Mouse (Mus musculus) embryonic facial prominence, embryonic 10.5 days (tissue): ENCODE measurements around the gene Mylk4. TPM values are rescaled to one million over a fixed set of nuclear protein-coding genes. Genes with fewer than 3 reads are reported as not detected.

Source experiments
- DNase-seq: peaks from one replicate; pipeline ENCODE4 v3.0.0-alpha.2; 2017; ENCODE audit warnings: low spot score
- H3K27ac ChIP-seq: fragments of 300-500 bp; sonication (generic); replicated peaks from 2 replicates; pipeline ENCODE4 v1.5.1; 2016; ENCODE audit warnings: mild to moderate bottlenecking
- H3K27me3 ChIP-seq: fragments of 300-500 bp; sonication (generic); replicated peaks from 2 replicates; pipeline ENCODE4 v1.6.1; 2016; ENCODE audit warnings: low read depth, mild to moderate bottlenecking; ENCODE audit not compliant: poor library complexity, severe bottlenecking
- H3K36me3 ChIP-seq: fragments of 300-500 bp; sonication (generic); replicated peaks from 2 replicates; pipeline ENCODE4 v1.6.1; 2016; ENCODE audit warnings: mild to moderate bottlenecking, moderate library complexity
- H3K4me1 ChIP-seq: fragments of 300-500 bp; sonication (generic); 2 replicates; pipeline ENCODE4 v1.6.1; 2016
- H3K4me3 ChIP-seq: fragments of 300-500 bp; sonication (generic); 2 replicates; pipeline ENCODE4 v1.5.1; 2016; ENCODE audit warnings: mild to moderate bottlenecking, moderate library complexity
- H3K9me3 ChIP-seq: fragments of 300-500 bp; sonication (generic); 2 replicates; pipeline ENCODE4 v1.6.1; 2016; ENCODE audit warnings: mild to moderate bottlenecking
- WGBS: fragments of 180-500 bp; shearing (Covaris S2); methylation state at CpG from one replicate; pipeline ENCODE4 v1.1.7; 2016; 5-methylcytosine and 5-hydroxymethylcytosine counted together
- polyA plus RNA-seq: library from polyadenylated mRNA; unstranded; fragments of >200 nt; fragmentation: Nextera tagmentation; extraction: Ambion mirVana; gene quantifications from 2 replicates; pipeline ENCODE4 v1.2.1, GENCODE M21; 2016

The Mylk4 gene
- 0.02 TPM in 1 of 2 replicates, not detected in the other for polyA plus RNA-seq

DNA sequence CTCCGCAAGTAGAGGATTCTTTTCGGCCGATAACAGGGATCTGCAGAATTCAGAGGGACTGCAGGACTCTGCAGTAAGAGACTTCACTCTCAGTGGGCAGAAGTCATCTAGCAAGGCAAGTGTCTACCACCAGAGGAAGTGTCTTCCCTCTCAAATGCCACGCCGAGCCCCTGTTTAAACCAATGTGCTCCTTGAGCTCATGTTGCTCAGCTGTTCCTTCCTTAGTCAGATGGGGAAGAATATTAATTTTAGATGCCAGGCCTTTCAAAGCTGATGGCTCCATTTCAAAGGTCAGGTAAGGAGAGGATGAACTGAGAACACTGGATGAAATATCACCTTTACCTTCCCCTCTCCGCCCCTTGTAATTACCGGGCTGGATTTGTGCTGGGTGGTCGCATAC lies at the start of gene Mylk4:
Mylk4 (minus strand) TSS at position 139 of the 400 bp plus-strand sequence.
- DNase-seq = no peak
- WGBS = 82% methylated on average over 8 of the region's 8 CpGs
- no peaks in the 10 kb centered on the region for H3K9me3 ChIP-seq
- H3K4me3 ChIP-seq = no peak within 1 kb of the TSS
- no peak within 1 kb of the TSS for H3K27ac ChIP-seq
- H3K27me3 ChIP-seq = no peaks in the 10 kb centered on the region
- H3K36me3 ChIP-seq = no peaks in the 10 kb centered on the region
- H3K4me1 ChIP-seq = no peaks in the 10 kb centered on the region

DNA sequence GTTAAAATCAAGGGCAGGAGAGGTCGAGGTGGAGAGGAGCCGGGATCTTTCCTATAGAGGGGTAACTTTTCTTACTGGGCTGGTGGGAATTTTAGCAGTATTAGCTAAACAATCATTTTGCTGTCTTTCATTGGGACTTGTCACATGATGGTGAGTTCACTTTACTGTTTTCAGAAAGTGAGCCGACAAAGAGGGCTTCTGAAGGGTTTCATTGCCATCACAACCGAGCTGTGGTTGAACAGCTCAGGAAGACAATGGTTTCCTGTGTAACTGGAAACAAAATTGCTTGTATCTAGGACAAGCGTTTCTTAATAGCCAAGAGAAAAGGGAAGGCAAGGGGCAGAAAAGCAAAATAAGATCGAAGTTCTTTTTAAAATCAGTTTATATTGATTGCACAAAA lies 49.5 kb upstream of the Mylk4 start:
- Histone ChIP-seq H3K4me3 (no peak overlapping the region), H3K4me1 (no peaks in the 10 kb centered on the region), H3K27me3 (no peaks in the 10 kb centered on the region), H3K9me3 (no peaks in the 10 kb centered on the region), H3K27ac (no peak overlapping the region), H3K36me3 (no peaks in the 10 kb centered on the region)
- WGBS = 57% methylated on average over 6 of the region's 6 CpGs
- no peak for DNase-seq

DNA sequence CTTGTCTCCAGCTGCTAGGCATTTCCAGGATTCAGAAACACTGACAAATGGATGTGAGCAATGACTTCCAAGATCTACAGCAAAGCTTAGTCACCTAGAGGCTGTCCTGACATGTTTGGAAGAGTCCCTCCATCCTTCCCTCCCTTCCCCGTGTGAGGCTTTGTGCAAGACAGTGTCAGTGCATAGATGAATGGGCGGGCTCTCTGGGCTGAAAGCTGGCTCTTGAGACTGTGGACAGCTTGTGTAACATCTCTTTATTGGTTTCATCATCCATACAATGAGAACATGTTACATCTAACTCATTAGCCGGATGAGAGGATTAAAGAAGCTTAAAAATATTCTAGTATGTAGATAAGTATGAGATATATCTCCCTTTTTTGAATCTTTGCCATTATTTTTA lies 49.0 kb upstream of the Mylk4 start:
- Histone ChIP-seq H3K27me3 (no peaks in the 10 kb centered on the region), H3K4me1 (no peaks in the 10 kb centered on the region), H3K9me3 (no peaks in the 10 kb centered on the region), H3K36me3 (no peaks in the 10 kb centered on the region), H3K27ac (no peak overlapping the region), H3K4me3 (no peak overlapping the region)
- DNase-seq = no peak
- WGBS = 75% methylated on average over 3 of the region's 3 CpGs

DNA sequence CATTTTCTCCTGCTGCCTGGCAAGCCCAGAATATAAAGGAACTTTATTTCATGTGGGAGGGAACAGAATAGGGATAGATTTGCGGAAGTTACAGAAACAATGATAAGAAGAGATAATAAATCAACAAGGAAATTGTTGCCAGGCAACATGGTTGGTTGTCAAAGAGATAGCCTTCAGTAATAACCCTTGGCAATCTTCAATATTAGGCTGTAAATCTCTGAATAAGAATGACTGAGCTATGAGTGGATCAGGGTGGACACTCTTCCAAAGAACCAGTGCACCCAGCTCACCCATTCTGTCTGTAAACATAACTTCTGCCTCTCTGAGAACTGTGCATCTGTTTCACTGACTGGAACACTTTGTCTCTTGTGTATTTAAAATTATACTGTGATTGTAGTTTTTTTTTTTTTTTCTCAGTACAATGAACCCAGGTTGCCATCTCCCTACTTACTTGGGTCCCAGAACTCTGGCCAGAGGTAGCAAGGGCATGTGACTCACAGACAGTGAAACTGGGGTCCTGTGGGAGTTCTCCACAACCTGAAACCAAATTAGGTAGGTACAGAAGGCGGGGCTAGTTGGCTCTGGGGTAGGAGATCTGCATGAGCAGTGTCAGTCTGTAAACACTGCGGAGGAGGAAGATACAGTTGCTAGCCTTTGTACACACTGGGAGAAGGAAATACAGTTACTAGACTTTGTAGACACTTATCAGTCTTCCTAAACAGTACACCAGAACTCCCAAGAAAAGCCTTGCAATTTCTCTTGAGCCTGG lies 47.9 kb upstream of the Mylk4 start:
- H3K4me3 ChIP-seq = no peak overlapping the region
- DNase-seq = no peak
- no peaks in the 10 kb centered on the region for H3K36me3 ChIP-seq
- 89% methylated on average over 3 of the region's 3 CpGs for WGBS
- H3K27me3 ChIP-seq = no peaks in the 10 kb centered on the region
- no peaks in the 10 kb centered on the region for H3K4me1 ChIP-seq
- no peak overlapping the region for H3K27ac ChIP-seq
- H3K9me3 ChIP-seq = no peaks in the 10 kb centered on the region

DNA sequence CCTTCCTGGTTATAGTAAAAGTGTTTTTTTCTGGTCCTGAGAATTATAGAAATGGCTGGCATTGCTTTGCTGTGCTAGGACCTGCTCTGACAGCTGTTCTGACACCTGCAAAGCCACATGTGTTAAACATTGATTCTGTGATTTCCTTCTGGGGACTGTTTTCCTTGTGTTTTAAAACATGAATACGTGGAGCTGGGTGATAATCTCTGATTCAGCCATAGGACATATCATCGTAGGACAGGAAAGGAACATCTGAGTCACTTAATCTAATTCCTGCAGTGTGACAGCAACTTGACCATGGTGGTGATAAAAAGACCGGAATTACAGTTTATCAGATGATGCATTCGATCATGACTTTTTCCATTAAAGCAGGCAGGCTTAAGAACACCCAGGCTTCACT lies 45.1 kb upstream of the Mylk4 start:
- DNase-seq = no peak
- Histone ChIP-seq H3K27ac (no peak overlapping the region), H3K4me3 (no peak overlapping the region), H3K9me3 (no peaks in the 10 kb centered on the region), H3K36me3 (no peaks in the 10 kb centered on the region), H3K27me3 (no peaks in the 10 kb centered on the region), H3K4me1 (no peaks in the 10 kb centered on the region)
- WGBS = 90% methylated on average over 4 of the region's 4 CpGs

DNA sequence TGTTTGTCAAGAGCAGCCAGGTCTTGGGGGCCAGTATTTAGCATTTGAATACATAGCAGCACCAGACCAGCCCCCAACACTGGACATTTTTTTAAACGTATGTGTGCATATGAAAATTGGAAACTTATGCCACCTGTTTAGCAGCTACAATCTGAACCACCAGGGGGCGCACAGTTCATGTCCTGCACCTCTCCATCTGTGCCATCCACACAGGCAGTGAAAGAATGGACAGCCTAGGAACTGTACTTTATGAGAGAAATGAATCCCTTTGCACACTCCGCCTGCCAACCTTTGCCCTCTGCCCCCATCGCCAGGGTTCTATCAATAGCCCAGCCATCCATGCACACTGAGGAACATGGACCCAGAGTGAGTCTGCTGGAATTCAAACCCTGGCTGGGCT lies 44.2 kb upstream of the Mylk4 start:
- no peaks in the 10 kb centered on the region for H3K4me1 ChIP-seq
- H3K9me3 ChIP-seq = no peaks in the 10 kb centered on the region
- H3K27ac ChIP-seq = no peak overlapping the region
- no peak overlapping the region for H3K4me3 ChIP-seq
- DNase-seq = peak; percentile 61
- peaks cover 4% of the 10 kb centered on the region; the same call in 1 of the 2 replicates for H3K36me3 ChIP-seq
- WGBS = 60% methylated on average over 4 of the region's 4 CpGs
- no peaks in the 10 kb centered on the region for H3K27me3 ChIP-seq

DNA sequence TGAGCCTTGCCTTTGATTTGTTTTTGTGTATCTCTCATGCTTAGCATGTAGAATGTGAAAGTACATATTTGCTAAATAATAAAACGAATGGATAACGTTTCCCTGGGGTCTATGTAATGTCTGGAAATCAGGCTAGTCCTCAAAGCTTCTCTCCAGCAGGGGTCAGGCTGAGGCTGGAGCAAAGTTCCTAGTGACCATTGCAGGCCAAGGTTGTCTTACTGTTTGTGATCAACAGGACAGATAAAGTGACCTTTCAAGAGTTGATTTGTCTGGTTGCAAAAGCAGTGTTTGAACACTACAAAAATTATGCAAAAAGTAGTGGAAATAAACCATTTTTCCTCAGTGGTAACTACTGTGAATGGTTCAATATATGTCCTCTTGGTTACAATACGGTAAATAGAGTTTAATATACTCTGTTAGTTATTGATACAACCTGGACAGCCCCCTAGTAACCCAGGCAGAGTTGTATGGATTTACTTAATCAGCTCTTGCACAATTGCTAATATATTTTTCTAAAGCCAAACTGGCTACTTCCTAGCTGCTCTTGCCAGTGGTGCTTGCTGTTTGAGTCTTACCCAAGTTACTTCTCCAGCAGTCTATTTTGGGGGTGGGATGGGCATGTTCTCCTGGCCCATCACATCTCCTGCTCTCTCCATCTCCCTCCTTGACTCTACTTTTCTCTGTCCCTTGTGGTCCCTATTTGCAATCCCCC lies 43.5 kb upstream of the Mylk4 start:
- Histone ChIP-seq H3K4me1 (no peaks in the 10 kb centered on the region), H3K27ac (no peak overlapping the region), H3K9me3 (no peaks in the 10 kb centered on the region), H3K36me3 (peaks cover 9% of the 10 kb centered on the region; the same call in 1 of the 2 replicates), H3K27me3 (no peaks in the 10 kb centered on the region), H3K4me3 (no peak overlapping the region)
- WGBS = 79% methylated on average over 3 of the region's 3 CpGs
- no peak for DNase-seq

DNA sequence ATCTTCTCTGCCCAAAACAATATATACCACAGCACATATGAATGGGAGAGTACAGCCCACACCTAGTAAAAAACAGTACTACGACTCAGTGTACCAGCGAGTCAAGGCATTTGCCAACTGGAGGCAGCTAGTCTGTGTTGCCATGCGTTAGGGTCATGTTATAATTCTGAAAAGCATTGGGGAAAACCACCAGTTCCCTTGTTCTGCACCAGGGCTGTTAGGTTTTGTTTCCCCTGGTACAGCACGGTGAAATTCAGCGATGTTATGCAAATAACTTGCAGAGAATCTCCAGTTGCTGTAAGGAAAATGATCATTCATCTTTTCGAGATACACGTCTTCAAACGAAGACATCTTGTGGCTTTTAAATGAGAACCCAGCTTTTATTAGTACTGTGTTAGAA lies 41.8 kb upstream of the Mylk4 start:
- no peak for DNase-seq
- Histone ChIP-seq H3K9me3 (no peaks in the 10 kb centered on the region), H3K36me3 (peaks cover 26% of the 10 kb centered on the region), H3K27ac (no peak overlapping the region), H3K4me1 (no peaks in the 10 kb centered on the region), H3K4me3 (no peak overlapping the region), H3K27me3 (no peaks in the 10 kb centered on the region)
- 92% methylated on average over 8 of the region's 8 CpGs for WGBS

DNA sequence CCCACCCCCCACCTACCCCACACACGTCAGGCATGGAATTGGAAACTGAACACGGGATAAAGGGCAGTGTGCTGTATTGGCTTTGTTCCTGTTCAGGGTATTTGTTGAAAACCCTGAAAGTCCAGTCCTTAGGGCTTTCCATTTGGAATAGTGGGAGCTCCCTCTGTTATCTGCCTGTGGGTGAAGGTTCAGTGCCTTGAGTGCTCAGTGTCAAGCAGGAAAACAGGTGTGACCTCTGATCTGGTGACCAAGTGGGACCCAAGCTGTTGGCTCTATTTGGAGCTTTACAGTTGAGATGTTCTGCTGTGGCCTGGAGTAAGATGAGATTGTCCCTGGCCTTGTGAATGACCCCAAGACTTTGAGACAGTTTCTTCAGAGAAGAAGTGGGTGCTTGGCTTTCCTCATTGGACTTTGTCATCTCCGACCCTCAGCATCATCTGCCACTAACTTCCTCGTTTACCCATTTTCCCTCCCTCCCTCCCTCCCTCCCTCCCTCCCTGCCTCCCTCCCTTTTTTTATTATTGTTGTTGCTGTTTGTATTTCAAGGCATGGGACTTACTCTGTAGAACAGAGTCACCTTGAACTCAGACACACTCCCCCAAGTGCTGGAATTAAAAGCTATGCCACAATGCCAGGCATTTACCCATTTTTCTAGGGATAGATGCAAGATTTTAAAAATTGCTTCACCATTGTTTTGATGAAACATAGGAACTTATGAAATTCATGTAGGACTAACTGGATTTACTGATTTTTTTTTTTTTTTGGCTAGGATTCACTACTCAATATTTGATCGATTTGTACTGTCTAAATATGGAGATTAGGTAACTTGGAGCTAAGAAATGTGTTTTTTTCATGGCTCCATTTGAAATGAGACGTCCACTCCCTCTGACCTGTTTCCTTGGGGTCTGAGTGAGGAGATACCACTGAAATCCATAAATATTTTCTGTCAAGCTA lies 40.9 kb upstream of the Mylk4 start:
- H3K9me3 ChIP-seq = no peaks in the 10 kb centered on the region
- H3K27me3 ChIP-seq = no peaks in the 10 kb centered on the region
- no peak overlapping the region for H3K4me3 ChIP-seq
- no peak overlapping the region for H3K27ac ChIP-seq
- DNase-seq = no peak
- H3K4me1 ChIP-seq = no peaks in the 10 kb centered on the region
- H3K36me3 ChIP-seq = peaks cover 35% of the 10 kb centered on the region
- 79% methylated on average over 6 of the region's 6 CpGs for WGBS

DNA sequence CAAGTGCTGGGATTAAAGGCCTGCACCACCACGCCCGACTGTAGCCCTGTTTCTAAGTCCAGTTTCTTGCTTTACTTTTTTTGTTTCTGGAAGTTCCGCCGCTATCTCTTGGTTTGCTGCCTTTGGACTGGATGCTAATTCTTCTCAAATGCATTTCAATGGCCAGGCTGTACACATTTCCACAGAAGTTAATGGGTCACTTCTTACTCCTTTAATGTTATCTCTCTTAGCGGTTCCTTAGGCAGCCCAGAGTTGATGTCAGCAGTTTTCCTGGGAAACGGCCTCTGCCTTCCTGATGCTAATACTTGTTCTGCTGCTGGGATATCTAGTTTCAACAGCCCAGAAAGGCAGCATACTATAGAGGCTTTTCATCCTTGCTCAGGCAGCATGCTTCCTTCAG lies 39.4 kb upstream of the Mylk4 start:
- Histone ChIP-seq H3K36me3 (peaks cover 50% of the 10 kb centered on the region), H3K9me3 (no peaks in the 10 kb centered on the region), H3K4me3 (no peak overlapping the region), H3K27ac (no peak overlapping the region), H3K27me3 (no peaks in the 10 kb centered on the region), H3K4me1 (no peaks in the 10 kb centered on the region)
- DNase-seq = no peak
- WGBS = 90% methylated on average over 6 of the region's 6 CpGs

DNA sequence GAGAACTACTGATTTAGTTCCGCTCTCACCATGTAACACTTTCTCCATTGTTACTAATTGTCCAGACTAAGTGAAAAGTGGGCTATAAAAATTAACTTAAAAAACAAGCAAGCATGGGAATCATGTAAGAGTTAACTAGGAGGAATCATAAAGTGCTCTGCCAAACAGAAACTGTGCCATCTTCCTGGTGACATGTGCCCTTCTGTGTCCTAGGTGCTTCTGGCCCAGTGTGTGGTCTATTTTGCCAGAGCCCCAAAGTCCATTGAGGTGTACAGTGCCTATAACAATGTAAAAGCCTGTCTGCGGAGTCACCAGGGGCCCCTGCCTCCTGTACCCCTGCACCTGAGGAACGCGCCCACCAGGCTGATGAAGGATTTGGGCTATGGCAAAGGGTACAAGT lies 37.9 kb upstream of the Mylk4 start:
- no peaks in the 10 kb centered on the region for H3K9me3 ChIP-seq
- H3K27ac ChIP-seq = no peak overlapping the region
- H3K36me3 ChIP-seq = peaks cover 63% of the 10 kb centered on the region
- no peak overlapping the region for H3K4me3 ChIP-seq
- no peaks in the 10 kb centered on the region for H3K27me3 ChIP-seq
- no peak for DNase-seq
- no peaks in the 10 kb centered on the region for H3K4me1 ChIP-seq
- 97% methylated on average over 4 of the region's 4 CpGs for WGBS

DNA sequence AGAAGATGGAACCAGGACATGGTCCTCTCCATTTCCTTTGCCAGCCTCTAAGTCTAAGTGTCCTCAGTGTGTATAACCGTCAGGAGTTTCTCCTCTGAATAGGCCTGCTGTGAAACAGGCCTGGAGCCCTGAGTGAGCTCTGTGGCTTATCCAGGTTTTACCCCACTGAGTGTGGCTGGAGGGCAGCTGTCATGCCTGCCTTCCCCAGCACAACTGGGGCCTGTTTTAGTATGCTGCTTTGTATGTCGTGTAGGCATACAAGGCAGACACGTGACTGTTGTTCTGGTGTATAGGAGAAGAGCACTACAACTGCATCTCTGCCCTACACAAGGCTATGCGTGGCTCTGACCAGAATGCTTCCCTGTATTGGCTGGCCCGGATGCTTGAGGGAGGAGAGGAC lies 36.2 kb upstream of the Mylk4 start:
- Histone ChIP-seq H3K36me3 (peaks cover 75% of the 10 kb centered on the region), H3K27ac (no peak overlapping the region), H3K4me3 (no peak overlapping the region), H3K9me3 (no peaks in the 10 kb centered on the region), H3K4me1 (no peaks in the 10 kb centered on the region), H3K27me3 (no peaks in the 10 kb centered on the region)
- WGBS = 89% methylated on average over 5 of the region's 5 CpGs
- DNase-seq = no peak
